Mouse (Mus musculus) spleen, adult 2 months (tissue): Measurements from ENCODE around the gene Topbp1.

Experiments used
- CTCF ChIP-seq: fragments of 200-500 bp; IDR thresholded peaks from 2 replicates; pipeline ENCODE4 v1.5.1; 2011; ENCODE audit warnings: mild to moderate bottlenecking, inconsistent platforms; ENCODE audit not compliant: insufficient read depth, insufficient read length, insufficient replicate concordance; ENCODE audit errors: extremely low read depth
- POLR2A ChIP-seq: fragments of 200-500 bp; IDR thresholded peaks from 2 replicates; pipeline ENCODE4 v1.6.1; 2011; ENCODE audit warnings: low read depth, low read length, inconsistent platforms

GRCm38 (mm10) chr9:103275676-103276075, 29.3 kb upstream of the Topbp1 start:
- TF ChIP-seq CTCF: no peak
- TF ChIP-seq POLR2A: no peak
